Mouse (Mus musculus) hindbrain, embryonic 13.5 days (tissue): Measurements from ENCODE around the gene Nrxn1. TPM values are rescaled to one million over a fixed set of nuclear protein-coding genes. Genes with fewer than 3 reads are reported as not detected.

ENCODE experiments used
- ATAC-seq: fragments of 200-750 bp; cut with Nextera tagmentation; 2 replicates; pipeline ENCODE4 v1.8.0; 2017; ENCODE audit warnings: moderate TSS enrichment; ENCODE audit not compliant: low FRiP score
- H3K27ac ChIP-seq: fragments of 300-500 bp; sonication (generic); 2 replicates; pipeline ENCODE4 v1.5.1; 2015; ENCODE audit warnings: inconsistent platforms, mild to moderate bottlenecking, moderate library complexity
- H3K27me3 ChIP-seq: fragments of 300-500 bp; sonication (generic); 2 replicates; pipeline ENCODE4 v1.6.1; 2015; ENCODE audit warnings: mild to moderate bottlenecking, inconsistent platforms
- H3K36me3 ChIP-seq: fragments of 300-500 bp; sonication (generic); 2 replicates; pipeline ENCODE4 v1.6.1; 2015; ENCODE audit warnings: mild to moderate bottlenecking, inconsistent platforms
- H3K4me1 ChIP-seq: fragments of 300-500 bp; sonication (generic); replicated peaks from 2 replicates; pipeline ENCODE4 v1.6.1; 2015; ENCODE audit warnings: inconsistent platforms
- H3K4me2 ChIP-seq: fragments of 300-500 bp; sonication (generic); 2 replicates; pipeline ENCODE4 v1.6.1; 2015; ENCODE audit warnings: inconsistent platforms, mild to moderate bottlenecking, moderate library complexity
- H3K4me3 ChIP-seq: fragments of 300-500 bp; sonication (generic); 2 replicates; pipeline ENCODE4 v1.5.1; 2015; ENCODE audit warnings: mild to moderate bottlenecking, inconsistent platforms
- H3K9ac ChIP-seq: fragments of 300-500 bp; sonication (generic); 2 replicates; pipeline ENCODE4 v1.6.1; 2015; ENCODE audit warnings: mild to moderate bottlenecking, inconsistent platforms
- H3K9me3 ChIP-seq: fragments of 300-500 bp; sonication (generic); 2 replicates; pipeline ENCODE4 v1.6.1; 2016; ENCODE audit warnings: inconsistent platforms
- WGBS: fragments of 180-500 bp; shearing (Covaris S2); methylation state at CpG from one replicate; pipeline ENCODE4 v1.1.7; 2015; 5-methylcytosine and 5-hydroxymethylcytosine counted together
- polyA plus RNA-seq: library from polyadenylated mRNA; unstranded; fragments of >200 nt; fragmentation: Nextera tagmentation; extraction: Ambion mirVana; gene quantifications from 2 replicates; pipeline ENCODE4 v1.2.1, GENCODE M21; 2015

The Nrxn1 gene
- polyA plus RNA-seq, 1 experiment from 2014 or later, result 143 TPM

DNA sequence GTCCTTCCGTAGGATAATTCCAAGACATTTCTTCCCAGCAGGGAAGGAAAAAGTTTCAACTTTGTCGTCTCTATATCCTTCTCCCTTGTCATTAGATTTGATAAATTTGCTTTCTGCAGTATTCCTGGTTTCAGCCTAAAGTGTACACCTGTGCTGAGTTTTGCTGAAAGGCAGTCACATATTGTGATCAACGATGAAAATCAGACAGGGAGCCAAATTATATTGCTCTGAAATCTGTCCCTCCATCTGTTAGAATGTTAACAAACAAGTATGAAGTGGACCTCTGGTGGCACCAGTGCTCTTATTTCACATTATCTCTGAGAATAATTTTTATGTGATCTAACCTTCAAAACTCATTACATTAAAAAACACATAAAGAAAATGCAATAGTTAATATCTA is 465.5 kb downstream of the Nrxn1 start:
- Histone ChIP-seq H3K4me2 (no peak overlapping the region), H3K36me3 (no peaks in the 10 kb centered on the region), H3K9ac (no peak overlapping the region), H3K27ac (no peak overlapping the region), H3K9me3 (no peaks in the 10 kb centered on the region), H3K4me1 (peaks cover 10% of the 10 kb centered on the region), H3K4me3 (no peak overlapping the region), H3K27me3 (no peaks in the 10 kb centered on the region)
- no peak for ATAC-seq
- WGBS, result 67% methylated on average over 3 of the region's 3 CpGs

DNA sequence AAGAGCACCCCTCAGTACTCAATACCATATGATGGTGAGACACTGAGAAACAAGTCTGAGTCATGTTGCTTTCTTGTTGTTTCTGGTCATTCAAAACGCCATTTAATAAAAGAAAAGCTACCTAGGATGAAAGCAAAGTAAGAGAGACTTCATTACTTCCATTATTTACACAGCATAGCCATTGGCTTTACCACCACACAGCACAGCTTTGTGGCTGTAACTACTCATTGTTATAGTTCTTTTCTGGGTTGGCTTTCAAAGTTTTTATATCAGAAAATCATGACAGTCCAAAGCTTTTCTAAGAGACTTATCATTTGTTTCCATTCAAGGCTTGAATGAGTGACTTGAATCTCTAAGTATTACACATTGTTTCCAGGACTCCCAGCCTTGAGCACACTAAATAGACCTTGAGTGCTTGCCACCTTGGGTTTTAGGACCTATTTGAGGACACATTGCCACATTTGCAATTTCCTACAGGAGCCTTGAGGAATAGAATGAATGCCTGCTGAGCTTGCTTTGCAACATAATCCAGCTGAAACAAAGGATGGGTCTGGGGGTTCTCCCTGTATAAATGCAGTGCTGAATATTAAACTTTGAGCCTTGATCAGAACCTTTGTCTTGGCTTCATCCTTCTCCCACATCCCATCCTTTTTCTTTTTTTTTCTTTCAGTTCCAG is 468.1 kb downstream of the Nrxn1 start:
- Histone ChIP-seq H3K36me3 (no peaks in the 10 kb centered on the region), H3K4me1 (peaks cover 2% of the 10 kb centered on the region), H3K9ac (no peak overlapping the region), H3K4me3 (no peak overlapping the region), H3K9me3 (no peaks in the 10 kb centered on the region), H3K27ac (no peak overlapping the region), H3K27me3 (no peaks in the 10 kb centered on the region), H3K4me2 (no peak overlapping the region)
- WGBS, result 9% methylated on average over 1 of the region's 1 CpGs
- no peak for ATAC-seq

DNA sequence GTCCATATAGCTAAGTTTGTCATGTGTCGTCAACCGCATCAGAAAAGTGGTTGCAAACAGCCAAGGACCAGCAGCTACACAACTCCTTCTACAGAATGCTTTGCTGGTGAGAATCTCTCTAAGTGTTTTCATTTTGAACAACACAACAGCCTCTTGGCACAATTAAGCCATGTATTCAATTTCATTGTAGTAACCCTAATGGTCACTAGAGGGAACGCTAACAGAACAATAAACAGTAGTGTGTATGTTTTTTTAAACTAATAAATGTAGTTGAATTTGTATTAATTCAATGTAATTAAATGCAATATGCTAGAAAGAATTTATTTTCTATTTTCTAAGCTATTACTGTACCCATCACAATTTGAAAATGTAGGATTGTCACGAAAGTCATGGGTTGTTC is 471.0 kb downstream of the Nrxn1 start:
- no peak overlapping the region for H3K4me3 ChIP-seq
- no peaks in the 10 kb centered on the region for H3K4me1 ChIP-seq
- no peak overlapping the region for H3K9ac ChIP-seq
- ATAC-seq, result no peak
- no peak overlapping the region for H3K27ac ChIP-seq
- H3K36me3 ChIP-seq, result no peaks in the 10 kb centered on the region
- no peaks in the 10 kb centered on the region for H3K9me3 ChIP-seq
- no peaks in the 10 kb centered on the region for H3K27me3 ChIP-seq
- no peak overlapping the region for H3K4me2 ChIP-seq
- 90% methylated on average over 4 of the region's 4 CpGs for WGBS

DNA sequence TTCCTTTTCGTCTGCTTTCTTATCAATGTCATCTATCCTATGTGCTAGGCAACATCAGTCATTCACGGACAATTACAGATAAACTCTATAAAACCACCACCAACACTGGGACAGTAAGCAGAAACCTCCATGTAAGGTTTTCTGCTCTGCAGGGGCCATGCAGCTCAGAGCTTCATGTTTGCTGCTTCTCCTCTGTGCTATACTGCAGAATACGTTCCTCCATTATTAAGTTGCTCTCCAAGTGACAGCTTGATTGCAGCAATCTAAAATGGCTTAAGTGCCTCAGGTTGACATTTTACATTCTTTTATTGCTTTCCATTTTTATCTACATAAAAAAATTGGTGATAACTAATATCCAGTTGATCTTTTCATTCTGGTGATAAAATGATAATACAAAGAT is 477.9 kb downstream of the Nrxn1 start:
- Histone ChIP-seq H3K9me3 (no peaks in the 10 kb centered on the region), H3K9ac (no peak overlapping the region), H3K27ac (no peak overlapping the region), H3K4me2 (no peak overlapping the region), H3K36me3 (no peaks in the 10 kb centered on the region), H3K27me3 (no peaks in the 10 kb centered on the region), H3K4me3 (no peak overlapping the region), H3K4me1 (no peaks in the 10 kb centered on the region)
- ATAC-seq, result no peak
- 76% methylated on average over 3 of the region's 3 CpGs for WGBS

GRCm38 (mm10) chr17:90607427-90607806 is 485.5 kb downstream of the Nrxn1 start:
- no peak overlapping the region for H3K27ac ChIP-seq
- H3K4me1 ChIP-seq, result no peaks in the 10 kb centered on the region
- no peak overlapping the region for H3K4me3 ChIP-seq
- H3K36me3 ChIP-seq, result no peaks in the 10 kb centered on the region
- H3K9me3 ChIP-seq, result no peaks in the 10 kb centered on the region
- no peaks in the 10 kb centered on the region for H3K27me3 ChIP-seq
- no peak overlapping the region for H3K4me2 ChIP-seq
- H3K9ac ChIP-seq, result no peak overlapping the region
- ATAC-seq, result no peak

DNA sequence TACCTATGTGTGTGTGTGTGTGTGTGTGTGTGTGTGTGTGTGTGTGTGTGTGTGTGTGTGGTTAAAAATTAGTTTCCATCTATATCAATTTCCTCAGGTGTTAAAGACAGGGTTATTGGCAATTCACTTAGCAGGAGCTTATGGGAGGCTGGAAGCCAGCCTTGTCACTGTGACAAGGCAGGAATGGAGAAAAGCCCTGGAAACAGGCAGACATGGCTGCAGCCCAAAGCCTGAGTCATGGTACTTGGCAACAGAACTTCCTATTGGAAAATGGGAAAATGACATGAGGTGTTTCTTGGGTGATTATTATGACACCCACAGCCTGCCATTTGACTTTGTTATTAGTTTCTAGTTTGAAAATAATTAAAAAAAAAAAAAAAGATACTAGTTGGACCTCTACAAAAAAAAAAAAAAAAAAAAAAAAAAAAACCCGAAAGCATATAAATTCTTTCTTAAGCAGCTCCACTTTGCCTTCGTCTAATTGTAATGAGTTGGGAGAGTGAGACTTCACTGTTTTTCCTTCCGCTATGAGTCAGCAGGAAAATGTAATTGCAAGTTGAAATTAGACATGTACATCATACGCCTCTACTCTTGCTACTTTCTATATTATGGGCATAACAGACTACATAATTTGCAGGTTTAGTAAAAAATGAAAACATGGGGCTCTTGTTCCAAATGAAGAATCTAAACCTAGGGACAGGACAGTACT is 486.0 kb downstream of the Nrxn1 start:
- Histone ChIP-seq H3K9ac (no peak overlapping the region), H3K4me3 (no peak overlapping the region), H3K27ac (no peak overlapping the region), H3K9me3 (no peaks in the 10 kb centered on the region), H3K27me3 (no peaks in the 10 kb centered on the region), H3K4me1 (no peaks in the 10 kb centered on the region), H3K36me3 (no peaks in the 10 kb centered on the region), H3K4me2 (no peak overlapping the region)
- WGBS, result 85% methylated on average over 4 of the region's 4 CpGs
- no peak for ATAC-seq

DNA sequence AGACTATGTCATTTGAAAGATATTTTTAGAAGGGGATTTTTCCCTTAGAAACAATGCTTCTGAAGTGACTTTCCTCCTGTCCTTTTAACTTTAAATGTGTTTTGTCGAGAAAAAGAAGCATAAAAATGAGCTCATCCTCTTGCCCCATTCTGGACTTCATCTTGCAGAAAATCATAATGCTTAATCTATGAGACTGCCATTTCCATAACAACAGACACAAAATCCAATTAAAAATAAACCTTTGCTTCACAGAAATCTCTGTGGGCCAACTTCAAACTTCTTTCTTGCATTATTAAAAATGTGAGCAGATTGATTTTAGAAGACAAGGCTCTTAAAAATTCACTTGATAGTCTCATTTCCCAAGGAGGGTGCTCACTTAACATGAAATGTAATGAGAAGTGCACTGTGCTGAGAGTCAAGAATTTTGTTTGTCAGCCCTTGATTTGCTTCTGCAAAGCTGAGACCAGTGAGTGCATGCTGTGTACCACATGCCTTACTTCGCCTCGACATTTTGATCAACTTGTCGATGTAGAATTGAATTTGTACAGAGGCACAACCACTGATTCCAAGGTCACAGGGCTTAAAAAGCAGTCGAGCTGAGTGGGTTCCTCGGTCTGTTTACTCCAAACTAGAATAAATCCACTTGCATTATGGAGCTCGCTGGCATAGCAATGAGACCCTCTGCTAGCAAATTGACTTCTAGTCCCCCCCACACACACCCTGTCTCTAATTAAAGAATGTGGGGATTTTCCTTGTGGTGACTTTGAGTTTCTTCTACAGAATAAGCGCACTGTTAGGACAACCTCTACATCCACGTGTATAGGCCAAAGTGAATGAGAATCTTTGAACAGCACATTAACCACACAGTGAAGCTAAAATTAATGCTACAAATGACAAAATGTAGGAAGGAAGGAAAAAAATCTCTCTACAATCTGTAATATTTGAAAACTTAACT is 493.0 kb downstream of the Nrxn1 start:
- no peak for ATAC-seq
- H3K36me3 ChIP-seq, result peaks cover 5% of the 10 kb centered on the region
- no peaks in the 10 kb centered on the region for H3K4me1 ChIP-seq
- no peak overlapping the region for H3K9ac ChIP-seq
- no peak overlapping the region for H3K4me2 ChIP-seq
- H3K9me3 ChIP-seq, result no peaks in the 10 kb centered on the region
- H3K4me3 ChIP-seq, result no peak overlapping the region
- H3K27me3 ChIP-seq, result no peaks in the 10 kb centered on the region
- WGBS, result 82% methylated on average over 9 of the region's 9 CpGs
- no peak overlapping the region for H3K27ac ChIP-seq

- no peak overlapping the region for H3K4me2 ChIP-seq
- H3K9ac ChIP-seq, result no peak overlapping the region
- no peak overlapping the region for H3K27ac ChIP-seq
- WGBS, result 29% methylated on average over 9 of the region's 9 CpGs
- peaks cover 5% of the 10 kb centered on the region for H3K36me3 ChIP-seq
- no peak for ATAC-seq
- H3K4me1 ChIP-seq, result no peaks in the 10 kb centered on the region
- H3K4me3 ChIP-seq, result no peak overlapping the region
- H3K27me3 ChIP-seq, result no peaks in the 10 kb centered on the region
- no peaks in the 10 kb centered on the region for H3K9me3 ChIP-seq
These were observed 497.9 kb downstream of the Nrxn1 start for GRCm38 (mm10) chr17:90594798-90595533.

DNA sequence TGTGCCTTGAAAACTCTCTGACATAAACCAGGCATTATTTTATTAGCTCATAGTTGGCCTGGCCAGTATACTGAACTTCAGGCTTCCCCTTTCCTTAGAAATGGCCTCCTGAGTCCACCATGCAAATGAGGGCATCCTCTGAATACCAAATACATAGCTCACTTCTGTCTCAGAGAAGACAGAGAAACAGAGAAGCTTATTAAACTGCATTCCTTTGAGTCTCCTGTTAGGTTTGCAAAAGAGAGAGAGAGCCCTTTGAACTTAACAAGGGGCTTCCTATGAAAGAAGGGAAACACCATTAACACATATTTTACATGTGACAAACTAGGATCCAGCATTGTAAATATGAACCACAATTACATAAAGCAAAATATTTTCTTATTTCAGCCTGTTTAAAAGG is 506.0 kb downstream of the Nrxn1 start:
- no peak for ATAC-seq
- no peak overlapping the region for H3K4me3 ChIP-seq
- H3K9ac ChIP-seq, result no peak overlapping the region
- H3K4me1 ChIP-seq, result peaks cover 15% of the 10 kb centered on the region
- H3K36me3 ChIP-seq, result peaks cover 7% of the 10 kb centered on the region; the same call in 1 of the 2 replicates
- no peak overlapping the region for H3K4me2 ChIP-seq
- no peaks in the 10 kb centered on the region for H3K9me3 ChIP-seq
- H3K27me3 ChIP-seq, result no peaks in the 10 kb centered on the region
- peak overlapping the region; percentile 24; the same call in 1 of the 2 replicates for H3K27ac ChIP-seq

DNA sequence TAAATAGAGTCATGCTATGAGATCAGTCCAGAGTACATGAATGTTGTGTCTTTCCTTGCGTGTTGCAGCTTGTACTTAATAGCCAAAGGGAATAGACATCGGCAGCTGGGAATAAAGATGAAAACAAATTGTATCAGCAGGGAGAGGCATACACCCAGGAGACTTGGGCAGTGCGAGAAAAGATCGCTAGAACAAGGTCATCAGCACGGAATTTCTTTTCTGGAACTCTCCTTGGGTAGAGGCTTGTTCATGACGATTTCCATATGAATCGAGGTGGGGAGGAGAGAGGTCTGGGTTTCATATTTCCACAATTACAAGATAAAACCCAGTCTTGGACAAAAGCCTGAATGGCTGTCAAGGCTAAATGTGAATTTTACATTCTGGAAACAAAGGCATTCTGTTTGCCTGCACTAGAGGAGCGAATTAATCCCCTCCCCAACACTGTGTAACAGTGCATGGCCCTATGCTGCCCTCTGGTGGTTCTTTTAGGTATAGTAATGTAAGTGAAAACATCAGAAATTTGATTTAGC is 508.1 kb downstream of the Nrxn1 start:
- Histone ChIP-seq H3K4me3 (0 out of 2 replicates have a peak overlapping the region, but pooled peaks have one; percentile 12), H3K36me3 (peaks cover 9% of the 10 kb centered on the region), H3K4me2 (peak overlapping the region; percentile 42), H3K27ac (peak overlapping the region; percentile 78), H3K9me3 (no peaks in the 10 kb centered on the region), H3K4me1 (peaks cover 15% of the 10 kb centered on the region), H3K27me3 (no peaks in the 10 kb centered on the region), H3K9ac (peak overlapping the region; percentile 60)
- ATAC-seq, result peak; percentile 90
- WGBS, result 22% methylated on average over 8 of the region's 8 CpGs

DNA sequence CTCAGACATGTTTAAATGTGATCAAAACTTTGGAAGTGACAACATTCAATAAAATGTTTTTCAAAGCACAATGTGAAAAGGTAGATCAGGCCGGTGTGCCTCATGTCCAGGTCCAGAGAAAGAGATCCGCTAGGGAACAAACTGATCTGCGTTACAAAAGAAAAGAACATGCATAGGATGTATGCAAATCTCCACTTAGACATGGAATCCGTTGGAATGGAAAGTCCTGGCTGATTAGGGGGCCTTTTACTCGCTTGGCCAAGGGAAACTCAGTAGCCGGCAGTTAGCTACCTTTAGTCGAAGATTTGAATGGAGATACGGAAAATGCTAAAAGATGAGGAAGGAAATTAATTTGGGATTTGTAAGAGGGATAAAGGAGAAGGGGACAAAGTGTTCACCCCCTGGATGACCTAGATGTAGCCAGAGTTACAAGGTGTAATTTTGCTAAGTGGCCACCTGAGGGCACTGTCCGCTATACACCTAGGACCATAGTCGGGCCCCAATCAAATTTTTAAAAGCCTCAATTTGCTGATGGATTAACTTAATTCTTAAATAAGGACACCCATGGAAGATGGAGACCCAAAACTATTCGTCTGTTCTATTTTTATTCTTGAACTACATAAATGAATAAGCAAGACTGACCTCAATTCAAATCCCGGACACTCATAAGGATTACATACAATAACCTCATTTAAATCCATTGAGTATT is 508.9 kb downstream of the Nrxn1 start:
- H3K27me3 ChIP-seq, result no peaks in the 10 kb centered on the region
- 44% methylated on average over 12 of the region's 12 CpGs for WGBS
- H3K4me1 ChIP-seq, result peaks cover 15% of the 10 kb centered on the region
- no peak overlapping the region for H3K4me2 ChIP-seq
- H3K9me3 ChIP-seq, result no peaks in the 10 kb centered on the region
- no peak overlapping the region for H3K4me3 ChIP-seq
- H3K27ac ChIP-seq, result no peak overlapping the region
- H3K9ac ChIP-seq, result no peak overlapping the region
- peak; percentile 10; the same call in 1 of the 2 replicates for ATAC-seq
- H3K36me3 ChIP-seq, result peaks cover 8% of the 10 kb centered on the region
